Mouse (Mus musculus): Measurements from ENCODE around the gene Zbtb1.

The Zbtb1 gene

DNA sequence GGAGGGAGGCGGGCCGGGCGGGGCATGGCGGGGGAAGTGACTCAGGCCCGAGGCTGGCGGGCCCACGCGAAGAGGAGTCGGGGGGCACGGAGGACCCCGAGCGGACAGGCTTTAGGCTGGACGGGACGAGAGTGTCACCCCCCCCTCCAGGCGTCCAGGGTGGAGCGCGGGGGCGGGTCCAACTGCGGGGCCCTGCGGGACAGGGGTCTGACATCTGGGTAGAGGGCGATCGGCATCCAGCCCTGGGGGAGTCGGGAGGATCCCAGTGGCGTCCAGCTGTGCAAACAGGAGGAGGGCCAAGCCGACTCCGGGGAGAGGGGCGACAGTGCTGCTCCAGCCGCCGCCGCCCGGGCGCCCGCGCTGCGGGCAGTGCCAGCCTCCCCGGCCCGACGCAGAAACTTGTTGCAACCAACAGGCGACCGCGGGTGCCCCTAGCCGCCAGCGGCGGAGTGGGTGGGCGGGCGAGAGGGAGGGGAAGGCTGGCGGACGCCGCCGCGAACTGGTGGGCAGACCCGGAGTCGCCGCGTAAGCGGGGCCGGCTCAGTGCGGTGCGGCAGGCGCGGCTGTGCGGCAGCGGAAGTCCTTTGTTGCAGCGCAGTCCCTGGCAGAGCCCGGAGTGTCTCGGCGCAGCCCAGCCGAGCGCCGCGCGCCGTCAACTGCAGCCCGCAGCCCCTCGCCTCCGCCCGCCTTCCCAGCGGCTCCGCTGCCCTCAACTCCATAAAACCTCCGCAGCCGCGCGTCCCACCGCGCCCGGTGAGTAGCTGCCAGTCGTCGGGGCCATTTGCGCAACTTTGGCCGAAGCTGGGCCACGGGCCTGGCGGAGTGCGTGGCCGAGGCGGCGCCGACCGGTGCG, at the start of gene Zbtb1:
Gene Zbtb1, plus strand, starts transcription at position 289 of the 853 bp plus-strand sequence.
- peak; percentile 90 for DNase-seq (ENCODE audit: low read depth, low spot score)

- DNase-seq (ENCODE audit: low read depth, low spot score), result peak; percentile 87
Measured at GRCm38 (mm10) chr12:76324679-76325431, 45.2 kb upstream of the Zbtb1 start, which contains the start of gene Akap5. Akap5 (plus strand) TSS chr12:76324891.

DNA sequence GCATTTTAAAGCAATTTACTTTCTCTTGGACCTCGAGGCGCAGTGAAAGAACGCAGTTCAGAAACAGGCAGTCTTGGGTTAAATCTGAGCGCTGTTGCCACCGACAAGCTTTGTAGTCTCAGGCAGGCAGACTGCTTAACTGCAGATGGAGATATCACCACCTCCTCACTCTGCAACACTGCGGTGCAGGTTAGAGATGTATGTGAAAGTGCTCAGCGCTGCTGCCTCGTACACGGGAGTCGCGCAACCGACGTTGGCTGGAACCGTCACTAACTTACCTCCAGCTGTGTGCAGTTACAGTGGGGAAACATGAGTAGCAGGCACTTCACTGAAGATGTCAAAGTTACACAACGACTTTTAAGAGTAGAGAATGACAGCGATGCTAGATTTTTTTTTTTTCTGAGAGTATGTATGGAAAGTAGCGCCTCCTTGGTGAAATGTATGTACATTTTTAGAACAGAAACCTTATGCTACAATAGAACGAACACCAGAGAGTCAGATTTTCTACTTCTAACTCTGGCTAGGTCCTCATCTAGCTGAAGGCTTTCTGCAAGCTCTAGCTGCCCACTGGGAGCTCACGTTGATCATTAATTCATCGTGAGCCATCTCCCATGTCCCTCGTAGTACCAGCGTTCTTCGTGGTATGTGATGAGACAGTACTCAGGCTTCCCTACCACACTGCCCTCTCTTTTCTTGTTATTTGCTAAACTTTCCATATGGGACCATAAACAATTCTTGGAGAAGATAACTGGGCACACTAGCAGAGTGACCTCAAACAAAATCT, 43.4 kb upstream of the Zbtb1 start:
- DNase-seq (ENCODE audit: low read depth, low spot score), result no peak

DNA sequence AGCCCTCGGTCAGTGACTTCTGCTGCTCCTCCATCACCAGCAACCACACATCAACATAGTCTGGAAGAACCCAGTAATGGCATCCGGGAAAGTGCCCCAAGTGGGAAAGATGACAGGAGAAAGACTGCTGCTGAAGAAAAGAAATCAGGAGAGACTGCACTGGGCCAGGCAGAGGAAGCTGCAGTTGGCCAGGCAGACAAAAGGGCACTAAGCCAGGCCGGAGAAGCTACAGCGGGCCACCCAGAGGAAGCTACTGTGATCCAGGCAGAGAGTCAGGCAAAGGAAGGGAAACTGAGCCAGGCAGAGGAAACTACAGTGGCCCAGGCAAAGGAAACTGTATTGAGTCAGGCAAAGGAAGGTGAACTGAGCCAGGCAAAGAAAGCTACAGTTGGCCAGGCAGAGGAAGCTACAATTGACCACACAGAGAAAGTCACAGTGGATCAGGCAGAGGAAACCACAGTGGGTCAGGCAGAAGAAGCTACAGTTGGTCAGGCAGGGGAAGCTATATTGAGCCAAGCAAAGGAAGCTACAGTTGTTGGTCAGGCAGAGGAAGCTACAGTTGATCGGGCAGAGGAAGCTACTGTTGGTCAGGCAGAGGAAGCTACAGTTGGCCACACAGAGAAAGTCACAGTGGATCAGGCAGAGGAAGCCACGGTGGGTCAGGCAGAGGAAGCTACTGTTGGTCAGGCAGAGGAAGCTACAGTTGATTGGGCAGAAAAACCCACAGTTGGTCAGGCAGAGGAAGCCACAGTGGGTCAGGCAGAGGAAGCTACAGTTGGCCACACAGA, 41.3 kb upstream of the Zbtb1 start:
- DNase-seq (ENCODE audit: low read depth, low spot score), result no peak

DNA sequence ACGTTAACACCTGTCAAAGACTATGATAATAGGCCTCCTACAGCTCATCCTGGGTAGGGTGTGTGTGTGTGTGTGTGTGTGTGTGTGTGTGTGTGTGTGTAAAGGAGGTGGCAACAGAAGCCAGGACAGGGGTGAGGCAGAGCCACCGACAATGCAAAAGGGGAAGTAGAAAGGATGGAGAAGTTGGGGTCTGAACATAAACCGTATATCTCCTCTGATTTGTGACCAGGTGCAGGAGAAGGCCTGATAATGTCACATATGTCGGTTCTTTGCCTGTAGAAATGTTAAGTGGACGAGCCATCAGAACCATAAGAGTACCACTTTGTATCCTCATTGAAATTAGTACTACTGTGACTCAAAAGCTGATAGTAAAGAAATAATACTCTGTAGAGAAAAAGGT, 36.4 kb upstream of the Zbtb1 start:
- no peak for DNase-seq (ENCODE audit: low read depth, low spot score)

DNA sequence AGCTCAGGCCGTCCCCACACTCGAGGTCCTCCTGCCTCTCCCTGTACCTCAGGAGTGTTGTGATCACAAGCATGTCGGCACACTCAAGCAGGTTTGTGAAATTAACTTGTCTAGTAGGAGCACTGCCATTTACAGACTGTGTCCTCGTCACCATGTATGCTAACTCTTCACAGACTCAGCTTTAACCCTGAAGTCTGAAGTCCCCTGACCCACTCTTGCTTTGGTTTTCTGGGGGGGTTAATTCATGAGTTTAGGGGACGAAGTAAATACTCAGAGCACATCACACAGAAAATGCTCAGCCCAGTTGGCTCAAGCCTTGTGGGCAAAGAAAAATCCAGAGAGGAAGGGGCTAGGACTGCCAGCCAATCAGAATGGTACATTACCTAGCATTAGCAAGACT, 34.4 kb upstream of the Zbtb1 start:
- no peak for DNase-seq (ENCODE audit: low read depth, low spot score)

DNA sequence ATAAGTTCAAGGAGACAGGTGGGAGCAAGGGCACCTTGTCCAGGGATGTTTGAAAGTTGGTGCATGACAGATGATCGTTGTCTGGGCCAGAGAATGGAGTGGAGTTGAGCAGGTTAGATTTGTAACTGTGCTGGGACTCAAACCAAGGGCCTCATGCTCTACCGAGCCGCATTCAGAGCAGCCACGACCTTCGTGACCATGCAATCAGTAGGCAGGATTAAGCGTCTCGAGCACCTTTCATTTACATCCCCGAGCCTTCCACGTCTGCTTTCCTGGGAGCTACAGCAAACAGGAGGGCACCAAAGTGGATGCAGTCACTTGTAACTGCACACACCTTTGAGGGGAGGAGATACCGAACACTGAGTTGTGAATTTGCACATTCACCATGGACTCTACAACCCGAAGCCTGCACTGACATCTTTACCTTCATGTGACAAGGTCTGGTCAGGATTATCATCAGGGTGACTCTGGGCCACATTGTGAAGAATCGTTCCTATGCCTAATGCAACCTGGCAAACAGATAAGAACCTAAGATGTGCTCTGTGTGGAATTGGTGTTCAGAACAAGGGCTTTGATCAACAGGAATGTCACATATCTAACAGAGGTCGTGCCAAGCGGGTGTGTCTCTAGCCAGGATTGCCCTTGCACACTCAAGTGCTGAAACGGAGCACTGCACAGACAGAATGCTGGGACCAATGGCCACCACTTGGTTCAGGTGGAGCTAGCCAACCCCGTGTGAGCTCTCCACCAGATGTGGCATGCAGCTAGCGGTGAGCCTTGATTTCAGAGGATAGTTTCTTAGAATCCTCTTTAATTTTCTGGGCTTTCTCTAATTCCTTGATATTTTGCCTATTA, 33.7 kb upstream of the Zbtb1 start:
- peak; percentile 44 for DNase-seq (ENCODE audit: low read depth, low spot score)

- peak; percentile 66 for DNase-seq (ENCODE audit: low read depth, low spot score)
Measured at GRCm38 (mm10) chr12:76341080-76341479, 29.0 kb upstream of the Zbtb1 start.

DNA sequence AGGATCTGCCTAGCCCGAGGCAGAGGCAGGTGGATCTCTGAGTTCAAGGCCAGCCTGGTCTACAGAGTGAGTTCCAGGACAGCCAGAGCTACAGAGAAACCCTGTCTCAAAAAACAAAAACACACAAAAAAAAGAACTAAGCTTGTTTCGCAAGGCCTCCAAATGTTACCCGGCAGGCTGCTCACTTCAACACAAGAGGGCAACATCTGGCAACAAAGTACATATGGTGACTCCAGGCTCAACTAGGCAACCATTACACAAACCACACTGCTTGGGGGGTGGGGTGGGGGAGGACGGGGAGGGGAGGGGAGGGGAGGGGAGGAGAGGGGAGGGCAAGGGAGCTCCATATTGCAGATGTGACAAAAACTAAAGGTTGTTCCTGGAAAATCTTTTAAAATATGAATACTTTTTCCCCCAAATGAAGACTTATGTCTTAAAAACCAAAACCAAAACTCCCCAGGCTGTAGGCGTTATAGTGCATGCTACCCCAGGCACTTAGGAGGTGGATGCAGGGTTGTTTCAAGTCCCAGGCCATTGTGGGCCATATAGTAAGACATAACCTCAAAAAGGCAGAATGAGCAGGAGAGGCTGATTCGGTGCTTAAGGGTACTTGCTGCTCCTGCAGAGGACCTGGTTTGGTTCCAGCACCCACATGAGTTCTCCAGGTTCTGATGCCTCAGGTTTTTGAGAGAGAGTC, 24.2 kb upstream of the Zbtb1 start:
- no peak for DNase-seq (ENCODE audit: low read depth, low spot score)

- no peak for DNase-seq (ENCODE audit: low read depth, low spot score)
Measured at GRCm38 (mm10) chr12:76349680-76350220, 20.3 kb upstream of the Zbtb1 start.

DNA sequence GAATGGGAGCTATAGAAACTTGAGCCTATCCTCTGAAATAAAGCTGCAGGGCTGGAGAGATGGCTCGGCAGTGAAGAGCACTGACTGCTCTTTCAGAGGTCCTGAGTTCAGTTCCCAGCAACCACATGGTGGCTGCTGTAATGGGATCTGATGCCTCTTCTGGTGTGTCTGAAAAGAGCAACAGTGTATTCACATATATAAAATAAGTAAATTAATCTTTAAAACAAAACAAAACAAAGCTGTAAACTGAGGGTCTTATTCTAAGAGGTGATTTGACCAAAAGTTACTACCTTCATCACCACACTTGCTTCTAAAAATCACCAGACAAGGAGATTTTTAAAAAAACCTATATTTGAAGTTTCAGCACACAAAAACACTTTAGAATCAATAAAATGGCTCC, 9.2 kb upstream of the Zbtb1 start:
- DNase-seq (ENCODE audit: low read depth, low spot score), result no peak

DNA sequence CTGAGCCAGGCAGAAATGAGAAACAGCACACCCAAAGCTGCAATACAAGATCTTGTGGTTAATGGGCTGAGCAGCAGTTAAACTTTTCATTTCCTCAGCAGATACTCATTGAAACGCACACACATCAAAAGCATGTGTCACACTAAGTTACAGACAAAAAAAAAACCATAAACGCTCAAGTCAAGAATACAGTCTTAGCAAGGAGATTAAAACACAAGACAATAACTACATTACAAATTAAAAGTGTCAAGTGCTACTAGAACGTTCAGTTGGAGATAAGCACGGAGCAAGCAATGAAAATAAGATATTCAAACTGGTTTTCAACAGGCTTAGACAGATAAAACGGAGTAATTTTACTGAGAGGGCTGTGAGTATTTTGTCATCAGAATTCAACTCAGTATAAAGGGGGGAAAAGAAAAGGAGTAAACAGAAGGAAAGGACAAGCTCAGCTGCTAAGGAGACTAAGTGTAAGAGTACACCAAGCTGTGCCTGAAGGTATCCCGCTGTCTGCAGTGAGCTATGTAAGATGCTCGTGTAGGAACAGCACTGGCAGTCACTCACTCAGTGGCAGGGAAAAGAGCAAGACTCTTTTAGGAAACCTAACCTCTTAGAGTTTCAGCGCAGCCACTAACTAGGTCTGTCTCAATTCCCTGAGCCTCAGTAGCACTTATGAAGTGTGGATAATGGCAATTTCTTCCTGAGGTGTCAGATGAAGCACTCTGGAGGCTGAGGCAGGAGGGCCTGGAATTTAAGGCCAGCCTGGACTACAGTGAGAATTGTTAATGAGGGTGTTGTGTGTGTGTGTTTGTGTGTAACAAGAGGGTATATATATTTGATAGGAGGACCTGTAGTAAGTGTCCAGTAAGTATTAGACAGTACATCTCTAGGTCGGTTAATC, 8.4 kb upstream of the Zbtb1 start:
- no peak for DNase-seq (ENCODE audit: low read depth, low spot score)

GRCm38 (mm10) chr12:76362303-76362676, 7.8 kb upstream of the Zbtb1 start:
- DNase-seq (ENCODE audit: low read depth, low spot score), result no peak

DNA sequence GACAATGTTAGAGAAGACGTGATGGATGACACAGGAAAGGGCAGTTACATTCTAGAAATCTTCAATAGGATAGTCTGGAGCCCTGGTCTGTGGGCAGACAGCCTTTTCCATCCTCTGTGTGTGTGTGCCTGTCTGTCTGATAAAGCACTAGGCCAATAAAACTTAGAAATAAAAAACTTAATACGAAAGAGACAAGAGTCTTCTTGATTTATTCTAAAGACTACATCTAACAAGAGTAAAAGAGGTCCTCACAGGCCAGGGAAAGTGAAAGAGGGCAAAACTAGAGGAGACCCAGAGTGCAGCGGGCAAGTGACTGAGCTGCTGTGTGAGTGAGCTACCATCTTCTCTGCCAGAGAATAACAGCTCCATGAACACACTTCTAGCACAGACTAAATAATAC, 3.8 kb upstream of the Zbtb1 start:
- DNase-seq (ENCODE audit: low read depth, low spot score), result no peak

GRCm38 (mm10) chr12:76367096-76367995, 2.7 kb upstream of the Zbtb1 start:
- peak; percentile 59 for DNase-seq (ENCODE audit: low read depth, low spot score)

DNA sequence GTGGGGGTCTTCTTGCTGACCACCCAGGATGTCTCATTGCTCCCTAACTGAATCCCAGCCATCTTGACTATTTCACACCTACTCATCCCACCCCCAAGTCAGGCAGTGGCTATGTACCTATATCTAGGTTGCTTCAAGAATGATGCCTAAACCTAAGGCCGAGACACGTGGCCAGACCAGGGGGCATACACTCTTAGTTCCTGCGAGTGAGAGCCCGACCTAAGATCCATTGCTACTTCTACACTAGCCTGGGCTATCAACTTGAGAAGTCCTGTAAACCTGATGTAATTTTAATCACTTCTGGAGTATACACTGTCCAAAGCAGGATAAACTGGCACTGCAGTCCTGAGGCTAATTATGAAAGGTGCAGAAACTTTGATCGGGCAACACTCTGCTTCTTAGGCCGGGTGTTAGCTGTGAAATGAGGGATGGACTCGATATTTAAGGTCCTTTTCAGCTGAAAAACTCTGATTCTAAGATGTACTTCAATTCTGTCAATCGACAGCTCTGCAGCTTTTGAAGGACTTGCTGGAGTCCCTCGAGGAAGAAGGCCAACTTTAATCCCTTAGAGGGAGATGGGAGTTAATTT, 1.8 kb upstream of the Zbtb1 start:
- DNase-seq (ENCODE audit: low read depth, low spot score), result no peak

DNA sequence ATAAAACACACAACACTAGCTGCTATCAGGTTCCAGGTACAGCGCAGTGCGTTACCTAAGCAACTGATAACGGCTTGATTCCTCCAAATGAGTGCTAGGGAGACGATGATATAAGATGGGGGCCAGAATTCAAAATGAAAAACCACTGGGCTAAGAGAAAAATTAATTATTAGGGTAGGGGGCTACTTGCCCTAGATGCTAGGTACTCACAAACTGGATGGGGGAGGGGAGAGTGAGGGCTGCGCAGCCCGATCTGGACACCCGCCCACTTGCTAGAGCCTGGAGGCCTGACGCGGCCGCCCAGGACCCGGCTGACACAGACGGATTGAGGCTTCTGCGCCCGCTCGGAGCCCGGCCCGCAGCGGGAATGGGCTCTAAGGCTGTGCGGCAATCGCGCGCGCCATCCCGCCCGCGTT, 1.3 kb upstream of the Zbtb1 start:
- DNase-seq (ENCODE audit: low read depth, low spot score), result peak; percentile 64
